Mouse (Mus musculus) G1E (cell line): Measurements from ENCODE around the gene Cfap299.

Experiments
- CTCF ChIP-seq: IDR thresholded peaks from 2 replicates; pipeline ENCODE4 v1.5.1; 2012; ENCODE audit warnings: low read depth, low read length, inconsistent platforms, mixed read lengths
- GATA1 ChIP-seq: IDR thresholded peaks from 2 replicates; pipeline ENCODE4 v1.6.1; 2012; ENCODE audit warnings: borderline replicate concordance, low read length, inconsistent platforms, mixed read lengths
- POLR2AphosphoS5 ChIP-seq: IDR thresholded peaks from 2 replicates; pipeline ENCODE4 v1.6.1; 2012; ENCODE audit warnings: low read depth, low read length, inconsistent platforms; ENCODE audit not compliant: insufficient replicate concordance
- TAL1 ChIP-seq: conservative IDR thresholded peaks from 2 replicates; pipeline ENCODE4 v1.6.1; 2012; ENCODE audit warnings: low read depth, low read length, inconsistent platforms, mixed read lengths

DNA sequence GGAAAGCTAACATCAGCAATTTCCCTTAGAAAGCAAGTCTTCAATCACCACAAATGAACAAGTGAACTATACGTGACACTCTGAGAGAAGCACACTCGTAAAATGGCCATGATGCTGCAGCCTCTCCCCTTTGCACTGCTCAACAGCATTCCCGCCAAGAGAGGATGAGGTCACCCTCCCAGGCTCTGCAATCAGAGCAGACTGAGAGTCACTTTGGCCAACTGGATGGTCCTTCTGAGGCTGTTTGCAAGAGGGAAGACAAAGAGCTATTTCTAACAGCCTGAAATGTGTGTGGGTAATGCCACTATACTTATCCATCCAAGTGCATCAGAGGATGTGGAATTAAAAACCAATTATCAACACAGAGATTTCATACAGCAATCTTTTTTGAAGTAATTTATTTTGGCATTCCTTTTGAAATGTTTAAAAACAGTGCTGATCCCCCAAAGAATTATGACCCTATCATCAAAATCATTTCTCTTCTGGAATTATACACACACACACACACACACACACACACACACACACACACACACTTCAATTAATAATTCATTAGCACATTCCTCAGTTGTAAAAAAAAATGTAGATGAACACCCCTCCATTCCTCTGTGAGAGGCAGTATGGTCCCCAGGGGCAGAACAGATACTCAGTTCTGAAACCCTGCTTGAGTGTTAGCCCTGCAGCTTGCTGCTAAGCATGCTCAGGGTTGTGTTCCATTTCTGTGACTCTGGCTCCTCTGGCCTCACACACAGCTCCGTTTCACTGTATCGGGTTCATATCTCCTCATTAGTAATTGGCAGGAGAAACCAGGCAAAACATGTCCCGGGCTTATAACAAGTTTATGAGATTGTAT is 403.3 kb downstream of the Cfap299 start:
- no peak for TF ChIP-seq CTCF
- TF ChIP-seq TAL1, result no peak
- TF ChIP-seq GATA1, result no peak
- TF ChIP-seq POLR2AphosphoS5, result no peak
